Mouse (Mus musculus) neural tube, embryonic 14.5 days (tissue): Measurements from ENCODE around the gene Zfp799. TPM values are rescaled to one million over a fixed set of nuclear protein-coding genes. Genes with fewer than 3 reads are reported as not detected.
"Not testable (repeated sequence)": the region's sequence is repeated elsewhere in the genome, so short reads cannot be mapped to it uniquely, and the experiment has no call there.

ENCODE experiments used
- ATAC-seq: fragments of 200-750 bp; cut with Nextera tagmentation; 2 replicates; pipeline ENCODE4 v1.8.0; 2017; ENCODE audit warnings: low read depth, mild to moderate bottlenecking, moderate TSS enrichment, moderate library complexity
- H3K27ac ChIP-seq: fragments of 300-500 bp; sonication (generic); 2 replicates; pipeline ENCODE4 v1.5.1; 2014; ENCODE audit warnings: low read depth, mild to moderate bottlenecking, control low read depth, low read length, moderate library complexity, mixed read lengths
- H3K27me3 ChIP-seq: fragments of 300-500 bp; sonication (generic); 2 replicates; pipeline ENCODE4 v1.6.1; 2014; ENCODE audit warnings: low read length; ENCODE audit not compliant: control insufficient read depth, insufficient read depth
- H3K36me3 ChIP-seq: fragments of 300-500 bp; sonication (generic); 2 replicates; pipeline ENCODE4 v1.6.1; 2014; ENCODE audit warnings: low read length, mixed read lengths; ENCODE audit not compliant: control insufficient read depth, insufficient read depth
- H3K4me1 ChIP-seq: fragments of 300-500 bp; sonication (generic); 2 replicates; pipeline ENCODE4 v1.6.1; 2014; ENCODE audit warnings: low read length; ENCODE audit not compliant: control insufficient read depth, insufficient read depth
- H3K4me2 ChIP-seq: fragments of 300-500 bp; sonication (generic); 2 replicates; pipeline ENCODE4 v1.6.1; 2014; ENCODE audit warnings: mild to moderate bottlenecking, low read depth, low read length, control low read depth
- H3K4me3 ChIP-seq: fragments of 300-500 bp; sonication (generic); 2 replicates; pipeline ENCODE4 v1.5.1; 2014; ENCODE audit warnings: low read depth, low read length, control low read depth, mixed read lengths
- H3K9ac ChIP-seq: fragments of 300-500 bp; sonication (generic); replicated peaks from 2 replicates; pipeline ENCODE4 v1.6.1; 2014; ENCODE audit warnings: low read depth, mild to moderate bottlenecking, control low read depth, low read length, mixed read lengths
- H3K9me3 ChIP-seq: fragments of 300-500 bp; sonication (generic); 2 replicates; pipeline ENCODE4 v1.6.1; 2016; ENCODE audit warnings: low read length; ENCODE audit not compliant: control insufficient read depth
- WGBS: fragments of 180-500 bp; shearing (Covaris S2); extraction: QIAGEN DNeasy Blood & Tissue Kit; methylation state at CpG from one replicate; pipeline ENCODE4 v1.1.7; 2014; 5-methylcytosine and 5-hydroxymethylcytosine counted together
- polyA plus RNA-seq: library from polyadenylated mRNA; unstranded; fragments of >200 nt; fragmentation: Nextera tagmentation; extraction: Ambion mirVana; gene quantifications from 2 replicates; pipeline ENCODE4 v1.2.1, GENCODE M21; 2014

Gene Zfp799
- 23.1 and 24.6 TPM in 2 replicates for polyA plus RNA-seq

- WGBS: 2% methylated on average over 35 of the region's 35 CpGs
- peak within 1 kb of the TSS; percentile 83 for H3K4me3 ChIP-seq
- peak within 1 kb of the TSS; percentile 80 for H3K27ac ChIP-seq
- H3K36me3 ChIP-seq: peaks cover 1% of the 10 kb centered on the region; the same call in 1 of the 2 replicates
- 0 out of 2 replicates have a peak, but pooled peaks cover 5% of the 10 kb centered on the region for H3K4me1 ChIP-seq
- H3K9me3 ChIP-seq: no peaks in the 10 kb centered on the region
- H3K9ac ChIP-seq: peak within 1 kb of the TSS; percentile 92
- ATAC-seq: peak; percentile 100
- peak within 1 kb of the TSS; percentile 91 for H3K4me2 ChIP-seq
- no peaks in the 10 kb centered on the region for H3K27me3 ChIP-seq
Observed at GRCm38 (mm10) chr17:32829540-32830417, at the start of gene Zfp799. TSS of gene Zfp799 (minus strand) at chr17:32830261.

GRCm38 (mm10) chr17:32878773-32879172 lies 48.7 kb upstream of the Zfp799 start:
- no peak overlapping the region for H3K9ac ChIP-seq
- WGBS: 95% methylated on average over 11 of the region's 11 CpGs
- H3K27ac ChIP-seq: no peak overlapping the region
- H3K36me3 ChIP-seq: peaks cover 17% of the 10 kb centered on the region; the same call in 1 of the 2 replicates
- no peaks in the 10 kb centered on the region for H3K9me3 ChIP-seq
- H3K4me2 ChIP-seq: no peak overlapping the region
- no peaks in the 10 kb centered on the region for H3K27me3 ChIP-seq
- no peak overlapping the region for H3K4me3 ChIP-seq
- no peak for ATAC-seq
- H3K4me1 ChIP-seq: no peaks in the 10 kb centered on the region

GRCm38 (mm10) chr17:32877471-32878171 lies 47.6 kb upstream of the Zfp799 start:
- Histone ChIP-seq H3K36me3 (peaks cover 13% of the 10 kb centered on the region; the same call in 1 of the 2 replicates), H3K27me3 (no peaks in the 10 kb centered on the region), H3K4me3 (no peak overlapping the region), H3K4me1 (no peaks in the 10 kb centered on the region), H3K9me3 (no peaks in the 10 kb centered on the region), H3K9ac (no peak overlapping the region), H3K27ac (no peak overlapping the region), H3K4me2 (no peak overlapping the region)
- 14% methylated on average over 22 of the region's 22 CpGs for WGBS
- ATAC-seq: no peak

GRCm38 (mm10) chr17:32872696-32873095 lies 42.6 kb upstream of the Zfp799 start:
- no peaks in the 10 kb centered on the region for H3K4me1 ChIP-seq
- no peak overlapping the region for H3K4me2 ChIP-seq
- no peak overlapping the region for H3K27ac ChIP-seq
- no peaks in the 10 kb centered on the region for H3K36me3 ChIP-seq
- no peaks in the 10 kb centered on the region for H3K9me3 ChIP-seq
- H3K27me3 ChIP-seq: no peaks in the 10 kb centered on the region
- no peak overlapping the region for H3K9ac ChIP-seq
- no peak for ATAC-seq
- H3K4me3 ChIP-seq: no peak overlapping the region
- WGBS: 74% methylated on average over 5 of the region's 5 CpGs

- H3K4me3 ChIP-seq: no peak overlapping the region
- 88% methylated on average over 4 of the region's 4 CpGs for WGBS
- H3K9ac ChIP-seq: no peak overlapping the region
- H3K27me3 ChIP-seq: no peaks in the 10 kb centered on the region
- no peaks in the 10 kb centered on the region for H3K9me3 ChIP-seq
- no peaks in the 10 kb centered on the region for H3K4me1 ChIP-seq
- H3K27ac ChIP-seq: no peak overlapping the region
- no peaks in the 10 kb centered on the region for H3K36me3 ChIP-seq
- ATAC-seq: no peak
- H3K4me2 ChIP-seq: no peak overlapping the region
Observed at GRCm38 (mm10) chr17:32872091-32872490, 42.0 kb upstream of the Zfp799 start.

GRCm38 (mm10) chr17:32871483-32871882 lies 41.4 kb upstream of the Zfp799 start:
- H3K9ac ChIP-seq: no peak overlapping the region
- no peak for ATAC-seq
- no peaks in the 10 kb centered on the region for H3K36me3 ChIP-seq
- H3K4me3 ChIP-seq: no peak overlapping the region
- H3K4me1 ChIP-seq: no peaks in the 10 kb centered on the region
- no peaks in the 10 kb centered on the region for H3K9me3 ChIP-seq
- H3K4me2 ChIP-seq: no peak overlapping the region
- H3K27ac ChIP-seq: no peak overlapping the region
- WGBS: 89% methylated on average over 1 of the region's 1 CpGs
- H3K27me3 ChIP-seq: no peaks in the 10 kb centered on the region

GRCm38 (mm10) chr17:32867266-32867665 lies 37.2 kb upstream of the Zfp799 start:
- WGBS: 64% methylated on average over 3 of the region's 7 CpGs
- not testable (repeated sequence) for ATAC-seq

GRCm38 (mm10) chr17:32856713-32857112 lies 26.7 kb upstream of the Zfp799 start:
- not testable (repeated sequence) for H3K4me3 ChIP-seq, H3K4me2 ChIP-seq, H3K9ac ChIP-seq, H3K4me1 ChIP-seq, H3K27me3 ChIP-seq, ATAC-seq, H3K27ac ChIP-seq, H3K36me3 ChIP-seq, H3K9me3 ChIP-seq
- 79% methylated on average over 2 of the region's 6 CpGs for WGBS

More at GRCm38 (mm10) chr17:32867266-32867665, 37.2 kb upstream of the Zfp799 start:
- H3K4me2 ChIP-seq, H3K4me3 ChIP-seq, H3K27ac ChIP-seq, H3K9me3 ChIP-seq, H3K27me3 ChIP-seq, H3K9ac ChIP-seq, H3K36me3 ChIP-seq, H3K4me1 ChIP-seq: not testable (repeated sequence)

- Histone ChIP-seq H3K36me3 (no peaks in the 10 kb centered on the region), H3K4me3 (no peak overlapping the region), H3K27me3 (no peaks in the 10 kb centered on the region), H3K4me1 (no peaks in the 10 kb centered on the region), H3K27ac (no peak overlapping the region), H3K9ac (no peak overlapping the region), H3K4me2 (no peak overlapping the region), H3K9me3 (no peaks in the 10 kb centered on the region)
- 38% methylated on average over 7 of the region's 7 CpGs for WGBS
- ATAC-seq: no peak
Observed at GRCm38 (mm10) chr17:32851581-32851980, 21.5 kb upstream of the Zfp799 start.
